Mouse (Mus musculus) spleen, adult 12 weeks (tissue): ENCODE measurements around the gene A430033K04Rik.
A peak's percentile ranks its signal among the peaks of the same experiment; 100 is the strongest.

Experiments
- DNase-seq: peaks from one replicate; pipeline ENCODE4 v3.0.0; 2022; ENCODE audit warnings: low spot score

A430033K04Rik gene

GRCm38 (mm10) chr5:138622645-138623477 is at the start of gene A430033K04Rik:
Gene A430033K04Rik, plus strand, starts transcription at chr5:138622859.
- DNase-seq, result peak; percentile 84

- no peak for DNase-seq
Measured at GRCm38 (mm10) chr5:138587396-138587795, 35.3 kb upstream of the A430033K04Rik start.

GRCm38 (mm10) chr5:138618353-138618752 is 4.3 kb upstream of the A430033K04Rik start:
- DNase-seq, result no peak

- peak; percentile 77 for DNase-seq
Measured at GRCm38 (mm10) chr5:138619211-138620128, 3.2 kb upstream of the A430033K04Rik start, which contains the start of gene Zfp68. Gene Zfp68, minus strand, starts transcription at chr5:138619761.

- no peak for DNase-seq
Measured at GRCm38 (mm10) chr5:138620836-138621235, 1.8 kb upstream of the A430033K04Rik start.

GRCm38 (mm10) chr5:138623478-138623875 is 818 bp downstream of the A430033K04Rik start:
- no peak for DNase-seq

GRCm38 (mm10) chr5:138636486-138636885 is 13.8 kb downstream of the A430033K04Rik start:
- no peak for DNase-seq

- DNase-seq, result no peak
Measured at GRCm38 (mm10) chr5:138641081-138641480, 18.4 kb downstream of the A430033K04Rik start.

- no peak for DNase-seq
Measured at GRCm38 (mm10) chr5:138641761-138642160, 19.1 kb downstream of the A430033K04Rik start.

- no peak for DNase-seq
Measured at GRCm38 (mm10) chr5:138652911-138653310, 30.3 kb downstream of the A430033K04Rik start.

GRCm38 (mm10) chr5:138656477-138657156 is 34.0 kb downstream of the A430033K04Rik start:
- DNase-seq, result no peak

GRCm38 (mm10) chr5:138657407-138657806 is 34.7 kb downstream of the A430033K04Rik start:
- no peak for DNase-seq

GRCm38 (mm10) chr5:138657854-138658253 is 35.2 kb downstream of the A430033K04Rik start:
- DNase-seq, result no peak

- DNase-seq, result no peak
Measured at GRCm38 (mm10) chr5:138658922-138659321, 36.3 kb downstream of the A430033K04Rik start.

- no peak for DNase-seq
Measured at GRCm38 (mm10) chr5:138683023-138683766, 60.5 kb downstream of the A430033K04Rik start.

GRCm38 (mm10) chr5:138683821-138684220 is 61.2 kb downstream of the A430033K04Rik start:
- no peak for DNase-seq

- no peak for DNase-seq
Measured at GRCm38 (mm10) chr5:138687453-138687852, 64.8 kb downstream of the A430033K04Rik start.

- DNase-seq, result no peak
Measured at GRCm38 (mm10) chr5:138689254-138689653, 66.6 kb downstream of the A430033K04Rik start.

- DNase-seq, result no peak
Measured at GRCm38 (mm10) chr5:138692936-138693570, 70.4 kb downstream of the A430033K04Rik start.

GRCm38 (mm10) chr5:138694036-138694435 is 71.4 kb downstream of the A430033K04Rik start:
- DNase-seq, result no peak
